Mouse (Mus musculus): Measurements from ENCODE around the gene Cdc25a.

The Cdc25a gene

GRCm38 (mm10) chr9:109874797-109875691, at the start of gene Cdc25a:
TSS of gene Cdc25a (plus strand) at chr9:109875579.
- DNase-seq, result peak; percentile 98 to 99

- DNase-seq, result no peak
These were observed 49.6 kb upstream of the Cdc25a start for GRCm38 (mm10) chr9:109825739-109826138.

GRCm38 (mm10) chr9:109826181-109826580, 49.2 kb upstream of the Cdc25a start:
- no peak for DNase-seq

GRCm38 (mm10) chr9:109832391-109833087, 42.8 kb upstream of the Cdc25a start, which contains the start of gene Nme6:
TSS of gene Nme6 (plus strand) at chr9:109832749.
- peak; percentile 88 to 90 for DNase-seq

- DNase-seq, result peak in 1 of 2 experiments; percentile 22
These were observed 42.3 kb upstream of the Cdc25a start for GRCm38 (mm10) chr9:109833088-109833412.

- no peak for DNase-seq
These were observed 26.0 kb upstream of the Cdc25a start, which contains the start of gene Camp for GRCm38 (mm10) chr9:109849312-109849758. TSS of gene Camp (minus strand) at chr9:109849617.

GRCm38 (mm10) chr9:109850099-109850498, 25.3 kb upstream of the Cdc25a start:
- no peak for DNase-seq

- no peak for DNase-seq
These were observed 21.0 kb upstream of the Cdc25a start for GRCm38 (mm10) chr9:109854341-109854740.

- no peak for DNase-seq
These were observed 19.4 kb upstream of the Cdc25a start for GRCm38 (mm10) chr9:109855947-109856346.

- peak; percentile 88 to 94 for DNase-seq
These were observed 12.9 kb upstream of the Cdc25a start for GRCm38 (mm10) chr9:109862397-109863044.

- no peak for DNase-seq
These were observed 12.3 kb upstream of the Cdc25a start for GRCm38 (mm10) chr9:109863085-109863484.

- DNase-seq, result no peak
These were observed 9.2 kb upstream of the Cdc25a start for GRCm38 (mm10) chr9:109866218-109866617.

- DNase-seq, result no peak
These were observed 4.3 kb upstream of the Cdc25a start for GRCm38 (mm10) chr9:109870983-109871572.

GRCm38 (mm10) chr9:109875695-109876601, 569 bp downstream of the Cdc25a start:
- peak; percentile 85 to 90 for DNase-seq

GRCm38 (mm10) chr9:109876756-109877155, 1.4 kb downstream of the Cdc25a start:
- DNase-seq, result peak; percentile 41 to 49

- DNase-seq, result no peak
These were observed 2.3 kb downstream of the Cdc25a start for GRCm38 (mm10) chr9:109877666-109878065.

GRCm38 (mm10) chr9:109879305-109879704, 3.9 kb downstream of the Cdc25a start:
- no peak for DNase-seq

GRCm38 (mm10) chr9:109886259-109886658, 10.9 kb downstream of the Cdc25a start:
- DNase-seq, result no peak

GRCm38 (mm10) chr9:109887321-109887720, 11.9 kb downstream of the Cdc25a start:
- no peak for DNase-seq

GRCm38 (mm10) chr9:109891501-109891900, 16.1 kb downstream of the Cdc25a start:
- DNase-seq, result peak; percentile 37 to 51

- DNase-seq, result peak; percentile 85 to 94
These were observed 17.4 kb downstream of the Cdc25a start for GRCm38 (mm10) chr9:109892651-109893250.

All from cerebellum, postnatal 14 days (tissue).